Mouse (Mus musculus): Measurements from ENCODE around the gene Akap14. TPM values are rescaled to one million over a fixed set of nuclear protein-coding genes. Genes with fewer than 3 reads are reported as not detected.
"Not testable (repeated sequence)": the region's sequence is repeated elsewhere in the genome, so short reads cannot be mapped to it uniquely, and the experiment has no call there.

The Akap14 gene
- polyA plus RNA-seq (2015; fragmentation: Nextera tagmentation; extraction: Ambion mirVana), result 0.21 and 0.43 TPM in 2 replicates

DNA sequence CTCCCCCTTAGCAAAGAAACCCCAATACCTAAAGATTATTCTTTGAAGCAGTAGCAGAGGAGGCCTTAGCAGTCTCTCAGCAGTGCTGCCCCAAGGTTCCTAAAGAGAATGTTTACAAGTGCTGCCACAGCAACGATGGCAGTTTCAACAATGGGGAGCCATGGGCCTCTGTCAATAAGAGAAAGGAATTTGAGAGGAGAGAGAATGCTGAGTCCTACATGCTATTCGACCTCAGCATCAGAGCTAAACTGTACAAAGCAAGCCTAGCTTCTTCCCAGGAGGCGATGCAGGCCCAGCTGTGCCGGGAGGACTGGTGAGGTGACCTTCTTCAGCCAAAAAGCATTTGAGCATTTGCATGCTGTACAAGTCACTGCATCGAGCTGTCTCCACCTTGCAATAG is at the start of gene Akap14:
Akap14 (minus strand) TSS at position 101 of the 400 bp plus-strand sequence.
- WGBS, result 40% methylated on average over 5 of the region's 5 CpGs

DNA sequence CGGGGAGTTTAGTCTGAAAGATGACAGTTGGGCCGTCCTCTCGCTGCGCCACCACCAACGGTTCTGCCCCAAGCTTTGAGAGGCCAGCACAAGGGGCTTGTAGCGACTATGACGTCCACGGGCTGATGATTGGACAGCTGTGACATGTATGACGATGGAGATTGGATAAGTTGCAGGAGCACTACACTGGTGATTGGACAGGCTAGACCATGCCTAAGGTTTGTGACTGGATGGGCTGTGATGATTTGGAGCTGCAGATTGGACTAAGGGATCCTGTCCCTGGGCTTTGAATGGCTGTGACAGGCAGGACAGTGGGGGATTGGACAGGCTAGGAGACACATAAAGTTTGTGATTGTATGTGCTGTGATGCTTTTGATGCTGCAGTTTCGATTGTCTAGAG is 42.3 kb upstream of the Akap14 start, which contains the start of gene Gm9:
Gm9 (minus strand) TSS at position 101 of the 400 bp plus-strand sequence.
- 89% methylated on average over 10 of the region's 10 CpGs for WGBS
- Histone ChIP-seq H3K9ac (no peak within 1 kb of the TSS), H3K4me1 (replicated peaks) (no peaks in the 10 kb centered on the region), H3K27me3 (no peaks in the 10 kb centered on the region), H3K4me3 (no peak within 1 kb of the TSS), H3K9me3 (no peaks in the 10 kb centered on the region), H3K4me2 (no peak within 1 kb of the TSS), H3K36me3 (no peaks in the 10 kb centered on the region), H3K27ac (replicated peaks) (no peak within 1 kb of the TSS)
- no peak for ATAC-seq (ENCODE audit: low read depth)

More for the DNA sequence above, at the start of gene Akap14:
- Histone ChIP-seq H3K4me2 (no peak within 1 kb of the TSS), H3K4me1 (replicated peaks) (no peaks in the 10 kb centered on the region), H3K36me3 (no peaks in the 10 kb centered on the region), H3K4me3 (no peak within 1 kb of the TSS), H3K27ac (replicated peaks) (no peak within 1 kb of the TSS), H3K9me3 (no peaks in the 10 kb centered on the region), H3K27me3 (no peaks in the 10 kb centered on the region), H3K9ac (no peak within 1 kb of the TSS)
- no peak for ATAC-seq (ENCODE audit: low read depth)

DNA sequence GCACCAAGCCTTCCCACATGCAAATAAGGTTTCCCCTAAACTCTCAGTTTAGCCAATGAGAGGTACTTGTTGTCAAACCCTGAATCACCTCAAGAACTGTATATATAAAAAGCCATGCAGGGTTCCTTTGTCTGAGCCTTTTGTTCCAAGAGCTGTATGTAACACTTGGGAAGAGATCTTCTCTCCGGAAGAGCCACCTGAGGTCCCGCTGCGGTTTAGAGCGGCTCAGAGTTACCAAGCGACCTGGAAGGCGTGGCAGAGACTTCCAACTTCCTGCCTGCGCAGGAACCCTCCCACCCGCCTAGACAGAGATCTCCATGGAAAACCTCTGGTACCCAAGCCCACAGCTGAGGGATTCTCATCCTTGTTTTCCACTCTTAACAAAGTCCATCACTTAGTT is 30.0 kb upstream of the Akap14 start:
- H3K4me3 ChIP-seq, result no peak overlapping the region
- H3K36me3 ChIP-seq, result no peaks in the 10 kb centered on the region
- no peak overlapping the region for H3K27ac ChIP-seq (replicated peaks)
- H3K9ac ChIP-seq, result no peak overlapping the region
- H3K4me1 ChIP-seq (replicated peaks), result no peaks in the 10 kb centered on the region
- H3K4me2 ChIP-seq, result no peak overlapping the region
- no peaks in the 10 kb centered on the region for H3K27me3 ChIP-seq
- 52% methylated on average over 8 of the region's 8 CpGs for WGBS
- no peak for ATAC-seq (ENCODE audit: low read depth)
- H3K9me3 ChIP-seq, result no peaks in the 10 kb centered on the region

DNA sequence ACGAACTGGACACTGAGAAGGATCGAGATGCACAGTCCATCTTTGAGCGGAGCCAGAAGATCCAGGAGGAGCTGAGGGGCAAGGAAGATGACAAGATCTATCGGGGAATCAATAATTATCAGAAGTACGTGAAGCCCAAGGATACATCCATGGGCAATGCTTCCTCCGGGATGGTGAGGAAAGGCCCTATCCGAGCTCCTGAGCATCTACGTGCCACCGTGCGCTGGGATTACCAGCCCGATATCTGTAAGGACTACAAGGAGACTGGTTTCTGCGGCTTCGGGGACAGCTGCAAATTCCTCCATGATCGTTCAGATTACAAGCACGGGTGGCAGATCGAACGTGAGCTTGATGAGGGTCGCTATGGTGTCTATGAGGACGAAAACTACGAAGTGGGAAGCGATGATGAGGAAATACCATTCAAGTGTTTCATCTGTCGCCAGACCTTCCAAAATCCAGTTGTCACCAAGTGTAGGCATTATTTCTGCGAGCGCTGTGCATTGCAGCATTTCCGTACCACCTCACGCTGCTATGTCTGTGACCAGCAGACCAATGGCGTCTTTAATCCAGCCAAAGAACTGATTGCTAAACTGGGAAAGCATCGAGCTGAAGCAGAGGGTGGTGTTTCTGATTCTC is 23.2 kb upstream of the Akap14 start:
- Histone ChIP-seq H3K36me3 (peaks cover 9% of the 10 kb centered on the region; the same call in 1 of the 2 replicates), H3K4me2 (peak overlapping the region; percentile 58), H3K9me3 (no peaks in the 10 kb centered on the region), H3K4me3 (peak overlapping the region; percentile 51), H3K27ac (replicated peaks) (peak overlapping the region; percentile 84), H3K4me1 (replicated peaks) (peaks cover 14% of the 10 kb centered on the region; the same call in 1 of the 2 replicates), H3K9ac (peak overlapping the region; percentile 73), H3K27me3 (no peaks in the 10 kb centered on the region)
- ATAC-seq (ENCODE audit: low read depth), result peak; percentile 49
- WGBS, result 24% methylated on average over 28 of the region's 28 CpGs

DNA sequence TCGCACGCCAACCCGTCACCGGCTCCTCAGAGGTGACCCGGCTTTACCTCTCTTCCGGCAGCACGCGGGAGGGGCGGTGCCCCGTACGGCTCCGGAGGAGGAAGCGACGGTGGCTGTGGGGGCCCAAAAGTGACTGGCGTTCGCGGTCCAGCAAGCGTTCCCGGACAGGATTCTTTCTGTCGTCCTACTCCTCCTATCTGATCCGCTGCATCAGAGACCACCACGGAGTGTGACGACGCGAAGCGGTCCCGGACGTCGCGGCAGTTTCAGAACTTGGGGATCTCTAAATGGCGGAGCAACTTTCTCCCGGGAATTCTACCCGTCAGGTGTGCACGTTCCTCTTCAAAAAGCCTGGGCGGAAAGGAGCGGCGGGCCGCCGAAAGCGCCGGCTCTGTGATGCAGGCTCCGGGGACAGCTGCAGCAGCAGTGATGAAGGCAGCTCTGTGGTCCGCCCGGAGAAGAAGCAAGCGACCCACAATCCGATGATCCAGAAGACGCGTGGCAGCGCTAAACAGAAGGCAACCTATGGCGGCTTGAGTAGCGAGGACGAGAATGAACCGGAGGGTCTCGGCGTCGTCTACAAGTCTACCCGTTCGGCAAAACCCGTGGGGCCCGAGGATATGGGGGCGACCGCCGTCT is 22.6 kb upstream of the Akap14 start, which contains the start of the genes Ndufa1 and Rnf113a1:
Ndufa1 (minus strand) TSS at position 59 of the 639 bp plus-strand sequence.
Rnf113a1 (plus strand) TSS at position 141 of the 639 bp plus-strand sequence.
- Histone ChIP-seq H3K36me3 (peaks cover 10% of the 10 kb centered on the region; the same call in 1 of the 2 replicates), H3K4me1 (replicated peaks) (peaks cover 14% of the 10 kb centered on the region; the same call in 1 of the 2 replicates), H3K9ac (peak within 1 kb of the TSS; percentile 73), H3K27ac (replicated peaks) (peak within 1 kb of the TSS; percentile 84), H3K9me3 (no peaks in the 10 kb centered on the region), H3K27me3 (no peaks in the 10 kb centered on the region), H3K4me3 (peak within 1 kb of the TSS; percentile 51), H3K4me2 (peak within 1 kb of the TSS; percentile 58)
- WGBS, result 27% methylated on average over 63 of the region's 63 CpGs
- ATAC-seq (ENCODE audit: low read depth), result peak; percentile 92

DNA sequence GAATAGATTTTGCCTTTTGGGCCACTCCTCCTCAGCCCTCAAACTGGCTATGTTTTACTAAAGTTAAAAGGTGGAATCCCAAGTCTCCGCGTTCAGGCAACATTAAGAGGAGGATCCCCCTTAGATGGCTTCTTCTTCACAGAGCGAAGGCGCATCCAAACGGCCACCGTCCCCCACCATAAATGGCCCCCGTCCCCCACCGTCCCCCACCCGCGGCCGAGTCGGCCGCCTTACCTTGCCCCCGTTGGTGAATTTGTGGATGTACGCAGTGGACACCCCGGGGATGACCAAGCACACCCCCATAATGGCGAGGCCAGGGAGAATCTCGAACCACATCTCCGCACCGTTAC is 22.1 kb upstream of the Akap14 start:
- Histone ChIP-seq H3K27me3 (no peaks in the 10 kb centered on the region), H3K4me3 (peak overlapping the region; percentile 51), H3K4me1 (replicated peaks) (peaks cover 14% of the 10 kb centered on the region; the same call in 1 of the 2 replicates), H3K36me3 (peaks cover 10% of the 10 kb centered on the region; the same call in 1 of the 2 replicates), H3K9me3 (no peaks in the 10 kb centered on the region), H3K4me2 (peak overlapping the region; percentile 58), H3K27ac (replicated peaks) (peak overlapping the region; percentile 84; the same call in 1 of the 2 replicates), H3K9ac (peak overlapping the region; percentile 73)
- 23% methylated on average over 20 of the region's 20 CpGs for WGBS
- ATAC-seq (ENCODE audit: low read depth), result no peak

DNA sequence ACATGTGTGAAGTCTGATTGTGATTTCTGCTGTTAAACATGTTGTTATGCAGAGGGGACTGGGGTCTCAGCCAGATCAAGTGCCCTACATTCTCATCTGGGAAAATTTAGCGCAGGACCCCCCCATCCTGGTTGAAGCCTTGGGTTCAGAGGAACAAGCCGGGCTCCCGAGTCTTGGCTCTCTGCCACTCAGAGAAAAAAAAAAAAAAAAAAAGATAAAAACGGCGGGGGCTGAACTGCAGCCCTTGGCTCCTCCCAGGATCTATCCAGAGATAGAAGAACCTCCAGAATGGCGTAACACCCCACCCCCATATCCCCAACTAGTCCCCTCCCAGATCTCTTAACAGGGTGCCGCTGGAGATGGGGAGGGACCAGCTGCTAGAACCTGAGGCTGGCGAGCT is 15.8 kb upstream of the Akap14 start:
- not testable (repeated sequence) for H3K4me3 ChIP-seq; H3K4me1 ChIP-seq (replicated peaks); H3K4me2 ChIP-seq; H3K9me3 ChIP-seq; ATAC-seq (ENCODE audit: low read depth); H3K9ac ChIP-seq; H3K27me3 ChIP-seq; H3K27ac ChIP-seq (replicated peaks)
- H3K36me3 ChIP-seq, result peaks cover 10% of the 10 kb centered on the region; the same call in 1 of the 2 replicates
- WGBS, result 71% methylated on average over 8 of the region's 8 CpGs

DNA sequence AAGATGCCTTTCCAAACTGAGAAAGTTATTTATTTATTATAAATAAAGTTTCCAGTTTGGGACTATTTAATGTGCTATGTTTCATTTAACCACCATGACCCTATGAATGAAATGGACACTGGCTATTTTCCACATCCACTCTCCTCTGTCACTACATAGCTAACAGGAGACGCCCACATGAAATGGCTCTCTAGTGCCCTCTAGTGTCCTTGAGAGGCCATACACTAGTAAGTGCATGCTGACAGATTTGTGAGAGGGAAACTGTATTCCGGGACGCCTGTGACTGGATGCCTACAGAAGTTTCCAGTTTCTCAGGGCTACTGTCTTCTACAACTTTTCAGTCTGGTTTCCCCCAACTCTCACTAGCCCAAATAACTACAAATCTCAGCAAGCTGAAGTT is 1.6 kb downstream of the Akap14 start:
- no peak overlapping the region for H3K4me3 ChIP-seq
- WGBS, result 44% methylated on average over 3 of the region's 3 CpGs
- H3K27me3 ChIP-seq, result no peaks in the 10 kb centered on the region
- H3K9me3 ChIP-seq, result no peaks in the 10 kb centered on the region
- H3K4me2 ChIP-seq, result no peak overlapping the region
- no peak overlapping the region for H3K27ac ChIP-seq (replicated peaks)
- no peak for ATAC-seq (ENCODE audit: low read depth)
- no peaks in the 10 kb centered on the region for H3K4me1 ChIP-seq (replicated peaks)
- H3K36me3 ChIP-seq, result no peaks in the 10 kb centered on the region
- H3K9ac ChIP-seq, result no peak overlapping the region

DNA sequence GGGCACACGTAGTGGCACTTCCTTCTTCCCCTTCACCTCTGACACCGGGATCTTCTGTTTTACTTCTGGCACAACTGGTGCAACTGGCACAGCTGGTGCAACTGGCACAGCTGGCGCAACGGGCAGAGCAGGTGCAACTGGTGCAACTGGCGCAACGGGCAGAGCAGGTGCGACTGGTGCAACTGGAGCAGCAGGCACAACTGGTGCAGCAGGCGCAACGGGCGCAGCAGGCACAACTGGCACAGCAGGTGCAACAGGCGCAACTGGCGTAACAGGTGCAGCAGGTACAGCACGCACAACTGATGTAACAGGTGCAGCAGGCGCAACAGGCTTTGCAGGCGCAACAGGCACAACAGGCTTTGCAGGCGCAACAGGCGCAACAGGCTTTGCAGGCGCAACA is 5.5 kb downstream of the Akap14 start:
- no peak for ATAC-seq (ENCODE audit: low read depth)
- no peak overlapping the region for H3K9ac ChIP-seq
- H3K27ac ChIP-seq (replicated peaks), result no peak overlapping the region
- WGBS, result 83% methylated on average over 18 of the region's 18 CpGs
- no peaks in the 10 kb centered on the region for H3K9me3 ChIP-seq
- H3K4me2 ChIP-seq, result no peak overlapping the region
- H3K4me3 ChIP-seq, result no peak overlapping the region
- no peaks in the 10 kb centered on the region for H3K27me3 ChIP-seq
- no peaks in the 10 kb centered on the region for H3K36me3 ChIP-seq
- H3K4me1 ChIP-seq (replicated peaks), result no peaks in the 10 kb centered on the region

DNA sequence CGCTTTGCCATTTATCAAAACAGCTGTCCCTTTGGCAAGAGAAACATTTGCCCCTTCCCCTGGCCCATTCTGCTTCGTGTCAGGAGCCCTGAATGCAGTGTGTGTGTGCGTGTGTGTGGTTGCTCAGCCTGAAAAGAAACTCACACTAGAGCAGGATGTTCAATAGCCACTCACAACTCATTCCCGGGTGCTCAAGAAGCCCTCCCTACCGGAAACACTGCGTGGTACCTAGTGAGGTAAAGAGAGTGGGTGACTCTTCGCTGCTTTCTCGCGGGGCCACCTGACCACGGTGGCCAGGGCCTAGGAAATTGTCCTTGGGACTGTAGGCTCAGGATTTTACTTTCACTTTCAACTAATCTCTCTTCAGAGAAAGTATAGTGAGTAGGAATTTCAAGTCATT is 7.5 kb downstream of the Akap14 start:
- ATAC-seq (ENCODE audit: low read depth), result no peak
- H3K27ac ChIP-seq (replicated peaks), result no peak overlapping the region

DNA sequence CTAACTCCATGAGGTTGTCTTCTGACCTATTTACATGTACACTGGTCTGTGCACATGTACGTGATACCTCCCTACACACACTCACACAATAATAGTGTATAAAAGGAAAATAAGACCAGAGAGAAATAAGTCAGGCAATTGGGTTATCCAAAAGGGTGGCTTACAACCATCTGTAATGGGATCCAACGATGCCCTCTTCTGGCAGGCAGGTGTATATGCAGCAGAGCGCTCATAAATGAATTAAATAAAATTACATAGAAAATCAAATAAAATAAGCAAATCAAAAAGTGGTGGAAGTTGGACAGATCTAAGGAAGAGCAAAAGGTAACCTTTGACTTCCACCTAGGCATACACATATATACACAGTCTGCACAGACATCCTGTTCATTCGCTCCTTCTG is 10.8 kb downstream of the Akap14 start:
- Histone ChIP-seq H3K4me2 (no peak overlapping the region), H3K4me1 (replicated peaks) (no peaks in the 10 kb centered on the region), H3K9me3 (no peaks in the 10 kb centered on the region), H3K4me3 (no peak overlapping the region), H3K9ac (no peak overlapping the region), H3K27me3 (no peaks in the 10 kb centered on the region), H3K27ac (replicated peaks) (no peak overlapping the region), H3K36me3 (peaks cover 12% of the 10 kb centered on the region; the same call in 1 of the 2 replicates)
- WGBS, result 54% methylated on average over 4 of the region's 4 CpGs
- ATAC-seq (ENCODE audit: low read depth), result no peak

More for the DNA sequence above, 7.5 kb downstream of the Akap14 start:
- 0 out of 2 replicates have a peak, but pooled peaks cover 2% of the 10 kb centered on the region for H3K36me3 ChIP-seq
- H3K4me3 ChIP-seq, result no peak overlapping the region
- no peaks in the 10 kb centered on the region for H3K4me1 ChIP-seq (replicated peaks)
- H3K9me3 ChIP-seq, result no peaks in the 10 kb centered on the region
- WGBS, result 78% methylated on average over 10 of the region's 10 CpGs
- no peak overlapping the region for H3K4me2 ChIP-seq
- H3K9ac ChIP-seq, result no peak overlapping the region
- H3K27me3 ChIP-seq, result no peaks in the 10 kb centered on the region

DNA sequence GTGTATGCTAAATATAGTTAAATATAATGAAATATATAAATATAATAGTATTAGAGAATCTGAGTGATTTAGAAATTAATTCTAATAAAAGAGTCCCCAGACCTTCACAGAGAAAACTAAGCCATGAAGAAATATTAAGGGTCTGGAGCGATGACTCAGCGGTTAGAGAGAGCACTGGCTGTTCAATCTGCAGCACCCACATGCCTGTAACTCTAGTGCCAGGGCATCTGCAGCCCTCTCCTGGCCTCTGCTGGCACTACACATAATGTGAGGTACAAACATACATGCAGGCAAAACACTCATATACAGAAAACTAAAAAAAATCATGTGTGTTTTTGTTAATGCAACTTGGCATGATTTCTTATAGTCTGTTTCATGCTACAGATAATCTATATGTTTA is 23.7 kb downstream of the Akap14 start:
- H3K4me1 ChIP-seq (replicated peaks), result no peaks in the 10 kb centered on the region
- no peaks in the 10 kb centered on the region for H3K27me3 ChIP-seq
- ATAC-seq (ENCODE audit: low read depth), result no peak
- no peak overlapping the region for H3K27ac ChIP-seq (replicated peaks)
- no peak overlapping the region for H3K4me2 ChIP-seq
- H3K36me3 ChIP-seq, result peaks cover 14% of the 10 kb centered on the region
- H3K9ac ChIP-seq, result no peak overlapping the region
- H3K9me3 ChIP-seq, result no peaks in the 10 kb centered on the region
- 98% methylated on average over 2 of the region's 2 CpGs for WGBS
- H3K4me3 ChIP-seq, result no peak overlapping the region

Measured in neural tube, embryonic 13.5 days (tissue).